Mouse (Mus musculus) bone marrow, adult 2 months (tissue): ENCODE measurements around the gene Mcm7. TPM values are rescaled to one million over a fixed set of nuclear protein-coding genes. Genes with fewer than 3 reads are reported as not detected.

Source experiments
- H3K27ac ChIP-seq: fragments of 200-500 bp; 2 replicates; pipeline ENCODE4 v1.5.1; 2012; ENCODE audit warnings: low read depth, mild to moderate bottlenecking, control low read depth, inconsistent platforms, low read length; ENCODE audit not compliant: control insufficient read depth, poor library complexity, insufficient read depth
- H3K4me1 ChIP-seq: fragments of 200-500 bp; 2 replicates; pipeline ENCODE4 v1.6.1; 2011; ENCODE audit warnings: low read length; ENCODE audit not compliant: control insufficient read depth, insufficient read depth
- H3K4me3 ChIP-seq: fragments of 200-500 bp; replicated peaks from 2 replicates; pipeline ENCODE3; 2011; ENCODE audit warnings: mild to moderate bottlenecking, low read depth, low read length, control low read depth; ENCODE audit not compliant: control insufficient read depth
- CTCF ChIP-seq: fragments of 200-500 bp; IDR thresholded peaks from 2 replicates; pipeline ENCODE4 v1.5.1; 2011; ENCODE audit warnings: low read length, control low read depth; ENCODE audit not compliant: control insufficient read depth, insufficient read depth
- POLR2A ChIP-seq: fragments of 200-500 bp; IDR thresholded peaks from 2 replicates; pipeline ENCODE4 v1.6.1; 2011; ENCODE audit warnings: low read depth, mild to moderate bottlenecking, control low read depth, low read length, borderline replicate concordance; ENCODE audit not compliant: control insufficient read depth
- WGBS: fragments of 180-500 bp; shearing (Covaris S2); methylation state at CpG from one replicate; pipeline ENCODE4 v1.1.7; 2018; 5-methylcytosine and 5-hydroxymethylcytosine counted together
- polyA plus RNA-seq: library from polyadenylated mRNA; stranded (reverse); fragments of >200 nt; gene quantifications from 2 replicates; pipeline ENCODE4 v1.2.4, GENCODE M21; 2011; ENCODE audit warnings: low replicate concordance; ENCODE audit not compliant: missing spikeins, insufficient read depth, insufficient read length

The Mcm7 gene
- polyA plus RNA-seq, 1 experiment: 236 TPM

GRCm38 (mm10) chr5:138194755-138195345 is 22.6 kb upstream of the Mcm7 start:
- TF ChIP-seq POLR2A (no peak; the same call in 1 of the 2 replicates), CTCF (no peak)
- Histone ChIP-seq H3K4me3 (peak overlapping the region; percentile 93), H3K4me1 (no peaks in the 10 kb centered on the region; the same call in 1 of the 2 replicates), H3K27ac (peak overlapping the region; percentile 77)
- 1% methylated on average over 29 of the region's 29 CpGs for WGBS

- Histone ChIP-seq H3K4me1 (no peaks in the 10 kb centered on the region; the same call in 1 of the 2 replicates), H3K4me3 (peak within 1 kb of the TSS; percentile 93), H3K27ac (peak within 1 kb of the TSS; percentile 77)
- peak; percentile 78; the same call in 1 of the 2 replicates for TF ChIP-seq POLR2A
- no peak for TF ChIP-seq CTCF
- 1% methylated on average over 54 of the region's 54 CpGs for WGBS
Measured at GRCm38 (mm10) chr5:138193771-138194727, 21.8 kb upstream of the Mcm7 start, which contains the start of gene Mblac1. TSS of gene Mblac1 (plus strand) at chr5:138194314.

GRCm38 (mm10) chr5:138187661-138188306 is 15.6 kb upstream of the Mcm7 start:
- 0% methylated on average over 10 of the region's 10 CpGs for WGBS
- no peak for TF ChIP-seq POLR2A
- Histone ChIP-seq H3K4me1 (no peaks in the 10 kb centered on the region; the same call in 1 of the 2 replicates), H3K4me3 (peak overlapping the region; percentile 80), H3K27ac (0 out of 2 replicates have a peak overlapping the region, but pooled peaks have one; percentile 10)

GRCm38 (mm10) chr5:138186950-138187638 is 14.9 kb upstream of the Mcm7 start, which contains the start of the genes Taf6 and Cnpy4:
TSS of gene Taf6 (minus strand) at chr5:138187451.
TSS of gene Cnpy4 (plus strand) at chr5:138187485.
- TF ChIP-seq POLR2A (peak; percentile 97), CTCF (no peak)
- peak within 1 kb of the TSS; percentile 57; the same call in 1 of the 2 replicates for H3K27ac ChIP-seq
- H3K4me3 ChIP-seq: peak within 1 kb of the TSS; percentile 98
- H3K4me1 ChIP-seq: no peaks in the 10 kb centered on the region; the same call in 1 of the 2 replicates
- under 1% methylated on average over 31 of the region's 31 CpGs for WGBS

GRCm38 (mm10) chr5:138173217-138173616 is 995 bp upstream of the Mcm7 start:
- Histone ChIP-seq H3K27ac (no peak overlapping the region), H3K4me1 (no peaks in the 10 kb centered on the region; the same call in 1 of the 2 replicates), H3K4me3 (no peak overlapping the region)
- TF ChIP-seq CTCF: no peak
- no peak for TF ChIP-seq POLR2A
- 49% methylated on average over 3 of the region's 3 CpGs for WGBS

- TF ChIP-seq CTCF: no peak; the same call in 1 of the 2 replicates
- TF ChIP-seq POLR2A: peak; percentile 45; the same call in 1 of the 2 replicates
- Histone ChIP-seq H3K4me3 (peak overlapping the region; percentile 82), H3K4me1 (no peaks in the 10 kb centered on the region; the same call in 1 of the 2 replicates), H3K27ac (peak overlapping the region; percentile 84)
- WGBS: under 1% methylated on average over 47 of the region's 47 CpGs
Measured at GRCm38 (mm10) chr5:138170936-138171561, 1.2 kb downstream of the Mcm7 start.

- 93% methylated on average over 8 of the region's 8 CpGs for WGBS
- H3K4me3 ChIP-seq: no peak overlapping the region
- no peak overlapping the region for H3K27ac ChIP-seq
- peaks cover 2% of the 10 kb centered on the region for H3K4me1 ChIP-seq
- no peak for TF ChIP-seq POLR2A
- TF ChIP-seq CTCF: no peak
Measured at GRCm38 (mm10) chr5:138165594-138165993, 6.6 kb downstream of the Mcm7 start.
